Mouse (Mus musculus) mouse embryonic stem cell (cell line): ENCODE results near the gene Mrpl4.
"Not testable (repeated sequence)": the region's sequence is repeated elsewhere in the genome, so short reads cannot be mapped to it uniquely, and the experiment has no call there.

Experiments
- in situ Hi-C, 2 experiments: fragments of 300-500 bp; cut with MboI; formaldehyde crosslinking; loops; 1 replicate in 1 of 2; 3 replicates in 1 of 2; pipeline ENCODE4 v1.14.3; 2019 to 2020; ENCODE audit warnings: low sequenced_read_pairs in 2 of 2, low pct_unique_long_range_greater_than_20kb in 1 of 2, mixed read lengths in 1 of 2; ENCODE audit not compliant: unreplicated experiment in 1 of 2

Mrpl4 gene

DNA sequence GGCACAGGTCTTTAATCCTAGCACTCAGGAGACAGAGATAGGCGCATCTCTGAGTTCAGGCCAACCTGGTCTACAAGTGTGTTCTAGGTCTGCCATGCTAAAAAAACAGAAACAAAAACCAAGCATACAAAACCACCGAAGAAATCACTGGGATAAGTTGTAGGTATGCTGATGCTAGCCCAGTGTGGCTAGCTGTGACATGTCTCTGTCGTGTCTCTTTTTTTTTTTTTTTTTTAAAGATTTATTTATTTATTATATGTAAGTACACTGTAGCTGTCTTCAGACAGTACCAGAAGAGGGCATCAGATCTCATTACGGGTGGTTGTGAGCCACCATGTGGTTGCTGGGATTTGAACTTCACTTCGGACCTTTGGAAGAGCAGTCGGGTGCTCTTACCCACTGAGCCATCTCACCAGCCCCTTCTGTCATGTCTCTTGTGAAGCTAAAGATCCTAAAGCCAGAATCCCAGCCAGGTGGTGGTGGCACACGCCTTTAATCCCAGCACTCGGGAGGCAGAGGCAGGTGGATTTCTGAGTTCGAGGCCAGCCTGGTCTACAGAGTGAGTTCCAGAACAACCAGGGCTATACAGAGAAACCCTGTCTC is 8.5 kb downstream of the Mrpl4 start:
- in situ Hi-C loops, result not testable (repeated sequence)

DNA sequence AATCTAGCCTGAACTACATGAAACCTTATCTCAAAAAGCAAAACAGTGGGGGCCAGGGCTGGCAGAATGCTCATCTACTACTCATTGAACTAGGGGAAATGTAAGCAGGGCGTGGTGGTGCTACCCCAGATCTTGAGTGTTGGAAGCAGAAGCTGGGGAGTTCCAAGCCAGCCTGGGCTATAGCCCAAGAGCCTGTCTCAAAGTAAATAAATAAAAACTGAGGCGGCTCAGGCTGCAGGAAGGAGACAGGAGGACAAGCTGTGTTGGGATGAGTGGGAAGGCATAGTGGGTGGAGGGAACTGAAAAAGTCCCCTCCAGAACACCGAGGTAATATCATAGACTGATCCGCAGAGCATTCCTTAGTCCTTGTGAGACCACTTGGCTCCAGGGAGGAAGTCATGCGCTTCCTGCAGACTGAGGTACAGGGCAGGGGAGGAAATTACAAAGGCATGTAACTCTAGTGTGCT is 9.3 kb downstream of the Mrpl4 start:
- in situ Hi-C loops, result no loop called here

DNA sequence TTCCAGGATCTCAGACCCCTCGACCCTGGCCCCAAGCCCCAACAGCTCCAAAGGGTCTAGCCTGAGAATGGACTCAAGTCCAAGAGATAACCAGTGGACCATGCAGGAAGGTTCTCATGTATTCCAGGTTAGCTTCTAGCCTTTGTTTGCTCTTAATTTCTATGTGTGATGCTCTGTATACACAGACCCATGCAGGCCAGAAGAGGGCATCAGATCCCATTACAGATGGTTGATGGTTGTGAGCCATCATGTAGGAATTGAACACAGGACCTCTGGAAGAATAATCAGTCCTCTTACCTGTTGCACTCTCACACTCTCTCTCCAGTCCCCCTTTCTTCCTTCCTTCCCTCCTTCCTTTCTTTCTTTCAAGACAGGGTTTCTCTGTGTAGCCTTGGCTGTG is 9.8 kb downstream of the Mrpl4 start:
- in situ Hi-C loops, result no loop called here

DNA sequence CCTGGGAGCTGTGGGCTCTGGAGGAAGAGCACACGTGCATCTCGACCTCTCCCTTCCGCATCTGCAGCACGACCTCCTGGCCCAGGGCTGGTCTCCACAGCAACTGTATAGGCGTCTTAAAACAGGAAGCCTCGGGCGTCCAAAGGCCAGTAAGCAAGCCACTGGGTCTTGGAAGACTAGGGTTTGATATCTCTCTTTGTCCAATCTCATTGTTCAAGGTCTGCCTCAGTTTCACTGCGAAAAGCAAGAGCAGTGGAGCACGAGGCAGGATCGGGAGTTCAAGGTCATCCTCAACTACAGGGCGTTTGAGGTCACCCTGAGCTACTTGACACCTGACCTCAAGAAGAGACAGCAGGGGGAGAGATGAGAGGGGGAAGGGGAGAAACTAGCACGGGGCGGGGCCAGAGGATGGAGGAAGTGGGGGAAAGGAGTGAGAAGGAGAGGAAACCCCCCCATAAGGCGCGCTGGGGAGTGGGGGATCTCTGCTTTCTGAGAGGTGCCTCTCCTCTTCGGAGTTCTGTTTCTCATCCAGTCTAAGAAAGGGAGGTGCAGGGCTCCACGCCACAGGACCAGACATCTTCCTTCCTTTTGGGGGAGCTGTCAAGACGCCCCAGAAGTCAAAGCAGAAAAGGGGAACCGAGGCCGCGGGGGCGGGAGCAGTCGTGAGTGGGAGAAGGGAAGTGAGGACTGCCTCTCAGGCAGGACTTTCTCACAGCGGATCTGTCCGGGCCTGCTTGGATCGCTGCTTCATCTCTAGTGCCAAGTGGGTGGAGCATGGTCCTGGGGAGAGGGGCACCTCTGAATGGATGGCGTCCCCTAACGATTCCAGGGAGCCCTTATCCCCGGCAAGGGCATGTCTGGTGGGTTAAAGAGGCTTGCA is 12.4 kb downstream of the Mrpl4 start:
- in situ Hi-C loops, result no loop called here

DNA sequence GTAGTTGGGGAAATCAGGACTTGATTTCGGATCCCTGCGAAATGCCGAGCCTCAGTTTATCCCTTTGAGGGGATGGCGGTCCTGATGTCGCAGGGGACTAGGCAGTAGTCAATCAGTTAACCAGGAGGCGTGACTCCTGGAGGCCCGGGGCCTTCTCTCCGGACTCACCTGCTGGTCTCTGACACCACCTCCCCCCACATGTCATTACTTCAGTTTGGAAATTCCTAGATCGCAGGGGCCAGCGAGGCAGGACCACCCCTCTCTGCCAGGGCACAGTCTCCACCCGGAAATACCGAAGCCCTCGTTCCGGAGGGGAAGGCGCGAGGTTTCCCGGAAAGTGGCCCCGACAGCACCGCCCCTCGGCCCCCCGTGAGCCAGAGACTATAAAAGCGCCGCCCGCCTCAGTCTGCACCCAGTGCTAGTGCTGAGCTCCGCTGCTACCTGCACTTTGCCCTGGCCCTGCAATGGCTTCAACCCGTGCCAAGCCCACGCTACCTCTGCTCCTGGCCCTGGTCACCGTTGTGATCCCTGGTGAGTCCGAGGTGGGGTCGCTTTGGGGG is 13.1 kb downstream of the Mrpl4 start, which contains the start of gene Icam1:
Gene Icam1 (plus strand): TSS at position 415 of the 560 bp plus-strand sequence.
- in situ Hi-C loops, result no loop called here

DNA sequence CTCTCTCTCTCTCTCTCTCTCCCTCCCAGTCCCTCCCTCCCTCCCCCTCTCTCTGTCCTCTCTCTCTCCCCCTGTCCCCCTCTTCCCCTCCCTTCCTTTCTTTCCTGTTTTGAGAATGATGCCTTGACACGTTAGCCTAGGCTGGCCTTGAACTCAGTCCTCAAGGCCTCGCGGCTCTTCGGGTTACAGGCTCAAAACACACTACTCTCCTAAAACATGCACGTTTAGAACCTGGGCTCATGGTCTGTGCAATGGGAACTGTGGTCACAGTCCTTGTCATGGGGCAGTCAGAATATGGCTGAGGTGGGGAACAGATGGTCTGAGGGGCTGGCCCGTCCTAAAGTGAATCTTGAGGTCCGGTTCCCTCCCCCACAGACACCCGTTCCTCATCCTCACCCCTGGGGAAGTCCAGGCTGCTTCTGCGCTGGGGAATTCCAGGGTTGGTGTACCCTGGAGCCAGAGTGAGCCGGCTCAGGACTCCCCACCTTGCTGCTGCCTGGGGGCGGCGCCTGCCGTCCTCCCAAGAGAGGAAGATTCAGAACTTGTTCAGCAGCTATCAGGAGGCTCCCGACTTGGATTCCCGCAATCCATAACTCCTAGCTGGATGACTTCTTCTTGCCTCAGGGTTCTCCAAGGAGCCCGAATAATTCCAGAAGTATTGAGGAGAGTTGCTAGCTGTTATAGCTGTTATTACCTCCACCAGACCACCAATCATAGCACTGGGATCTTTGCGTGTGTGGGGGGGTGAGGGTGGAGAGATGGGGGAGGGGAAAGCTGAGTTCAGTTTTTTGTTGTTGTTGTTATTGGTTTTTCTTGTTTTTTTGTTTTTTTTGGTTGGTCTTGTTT is 14.0 kb downstream of the Mrpl4 start:
- in situ Hi-C loops, result no loop called here

DNA sequence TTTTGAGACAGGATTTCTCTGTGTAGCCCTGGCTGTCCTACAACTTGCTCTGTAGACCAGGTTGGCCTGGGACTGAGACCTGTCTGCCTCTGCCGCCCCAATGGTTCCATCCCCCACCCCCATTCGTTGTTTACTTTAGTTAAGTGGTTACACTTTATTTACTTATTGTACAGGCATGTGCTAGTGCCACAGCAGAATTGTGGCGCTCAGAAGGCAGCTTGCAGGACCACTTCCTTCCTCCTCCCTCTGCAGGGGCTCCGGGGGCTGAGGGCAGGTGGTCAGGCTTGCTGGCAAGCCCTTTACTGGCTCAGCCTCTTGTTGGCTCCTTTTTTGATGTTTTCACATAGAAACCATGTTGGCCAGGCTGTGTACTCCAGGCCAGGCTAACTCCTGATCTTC is 14.6 kb downstream of the Mrpl4 start:
- in situ Hi-C loops, result no loop called here

DNA sequence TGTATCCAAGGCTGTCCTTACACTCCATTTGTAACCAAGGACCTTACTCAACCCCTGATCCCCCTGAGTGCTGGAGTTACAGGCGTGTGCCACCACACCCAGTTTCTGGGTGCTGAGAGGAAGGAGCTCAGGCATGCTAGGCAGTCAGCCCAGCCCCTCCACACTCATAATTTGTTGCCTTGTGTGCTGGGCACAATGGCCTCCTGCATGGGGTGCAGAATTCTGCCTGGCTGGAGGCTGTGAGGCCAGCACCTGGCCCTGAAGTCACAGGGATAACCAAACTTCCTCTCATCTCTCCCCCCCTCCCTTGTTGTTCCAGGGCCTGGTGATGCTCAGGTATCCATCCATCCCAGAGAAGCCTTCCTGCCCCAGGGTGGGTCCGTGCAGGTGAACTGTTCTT is 16.1 kb downstream of the Mrpl4 start:
- in situ Hi-C loops, result no loop called here

DNA sequence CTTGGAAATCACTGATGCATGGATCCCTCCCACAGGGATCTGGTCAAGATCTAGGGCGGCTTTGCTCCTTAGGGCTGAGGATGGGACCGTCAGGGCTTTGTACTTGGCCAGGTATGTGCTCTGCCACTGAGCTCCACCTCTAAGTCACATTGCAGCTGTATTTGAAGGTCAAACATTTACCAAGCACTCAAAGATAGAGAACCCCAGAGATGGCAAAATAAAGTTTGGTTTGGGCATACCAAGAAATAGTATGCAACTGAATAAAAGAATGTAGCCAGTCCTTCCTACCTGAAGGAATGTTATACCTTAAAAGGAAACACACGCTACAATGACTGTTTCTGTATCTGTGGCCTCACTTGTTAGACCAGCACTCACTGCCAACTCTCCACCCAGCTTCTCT is 18.8 kb downstream of the Mrpl4 start:
- in situ Hi-C loops, result no loop called here

DNA sequence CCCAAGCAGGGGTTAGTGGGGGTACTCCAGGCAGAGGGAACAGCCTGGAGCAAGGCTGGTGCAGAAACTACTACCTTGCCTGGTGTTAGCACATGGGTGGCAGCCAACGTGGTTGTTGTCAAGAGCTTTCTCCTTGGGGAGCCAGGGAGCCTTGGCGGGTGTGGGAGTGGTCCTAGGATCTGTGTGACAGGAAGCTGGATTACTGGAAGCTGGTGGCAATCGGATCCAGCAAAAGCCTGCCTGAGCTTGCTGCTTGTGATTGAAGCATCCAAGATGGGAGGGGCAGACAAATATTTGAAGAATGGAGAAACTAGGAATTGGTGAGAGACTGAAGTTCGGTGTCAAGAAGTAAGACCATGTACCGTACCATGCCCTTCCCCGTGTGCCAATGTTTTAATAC is 19.8 kb downstream of the Mrpl4 start:
- in situ Hi-C loops, result no loop called here

DNA sequence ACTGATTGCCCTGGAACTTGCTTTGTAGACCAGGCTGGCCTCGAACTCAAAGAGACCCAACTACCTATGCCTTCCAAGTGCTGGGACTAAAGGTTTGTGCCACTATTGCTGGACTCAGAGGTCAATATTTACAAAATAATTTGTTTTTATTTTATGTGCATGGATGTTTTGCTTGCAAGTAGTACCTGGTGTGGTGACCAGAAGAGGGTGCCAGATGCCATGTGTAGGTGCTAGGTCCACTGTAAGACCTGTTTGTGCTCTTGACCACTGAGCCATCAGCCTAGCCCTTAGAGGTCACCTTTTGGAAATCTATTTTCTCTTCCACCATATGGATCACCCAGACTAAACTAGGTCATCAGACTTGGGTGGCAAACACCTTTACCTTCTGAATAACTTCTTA is 20.2 kb downstream of the Mrpl4 start:
- in situ Hi-C loops, result no loop called here

DNA sequence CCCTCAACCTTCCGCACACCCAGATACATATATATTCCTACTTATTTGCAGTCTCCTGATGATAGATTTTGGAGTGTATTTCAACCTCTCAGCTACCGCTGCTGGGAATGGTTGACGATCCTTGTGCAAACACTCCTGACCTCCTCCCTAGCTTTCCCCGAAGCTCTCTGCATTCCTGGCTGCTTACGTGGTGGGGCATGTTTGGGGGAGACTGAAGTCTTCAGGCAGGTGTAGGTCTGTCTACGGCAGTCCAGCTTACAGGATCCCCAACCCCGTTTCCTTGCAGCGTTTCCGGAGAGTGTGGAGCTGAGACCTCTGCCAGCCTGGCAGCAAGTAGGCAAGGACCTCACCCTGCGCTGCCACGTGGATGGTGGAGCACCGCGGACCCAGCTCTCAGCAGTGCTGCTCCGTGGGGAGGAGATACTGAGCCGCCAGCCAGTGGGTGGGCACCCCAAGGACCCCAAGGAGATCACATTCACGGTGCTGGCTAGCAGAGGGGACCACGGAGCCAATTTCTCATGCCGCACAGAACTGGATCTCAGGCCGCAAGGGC is 22.8 kb downstream of the Mrpl4 start:
- in situ Hi-C loops, result no loop called here

DNA sequence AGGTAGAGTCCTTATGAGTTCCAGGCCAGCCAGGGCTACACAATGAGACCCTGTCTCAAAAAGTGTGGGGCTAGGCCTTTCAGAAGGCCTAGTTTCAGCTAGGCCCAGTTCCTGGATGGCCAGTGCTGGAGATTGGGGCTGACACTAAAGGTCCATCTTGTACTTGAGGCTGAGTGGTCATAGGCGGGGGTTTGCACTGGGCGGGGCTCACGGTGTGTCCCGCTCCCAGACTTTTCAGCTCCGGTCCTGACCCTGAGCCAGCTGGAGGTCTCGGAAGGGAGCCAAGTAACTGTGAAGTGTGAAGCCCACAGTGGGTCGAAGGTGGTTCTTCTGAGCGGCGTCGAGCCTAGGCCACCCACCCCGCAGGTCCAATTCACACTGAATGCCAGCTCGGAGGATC is 24.3 kb downstream of the Mrpl4 start:
- in situ Hi-C loops, result no loop called here

DNA sequence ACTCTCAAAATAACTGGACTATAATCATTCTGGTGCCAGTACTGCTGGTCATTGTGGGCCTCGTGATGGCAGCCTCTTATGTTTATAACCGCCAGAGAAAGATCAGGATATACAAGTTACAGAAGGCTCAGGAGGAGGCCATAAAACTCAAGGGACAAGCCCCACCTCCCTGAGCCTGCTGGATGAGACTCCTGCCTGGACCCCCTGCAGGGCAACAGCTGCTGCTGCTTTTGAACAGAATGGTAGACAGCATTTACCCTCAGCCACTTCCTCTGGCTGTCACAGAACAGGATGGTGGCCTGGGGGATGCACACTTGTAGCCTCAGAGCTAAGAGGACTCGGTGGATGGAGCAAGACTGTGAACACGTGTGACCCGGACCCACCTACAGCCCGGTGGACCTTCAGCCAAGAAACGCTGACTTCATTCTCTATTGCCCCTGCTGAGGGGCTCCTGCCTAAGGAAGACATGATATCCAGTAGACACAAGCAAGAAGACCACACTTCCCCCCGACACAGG is 25.3 kb downstream of the Mrpl4 start:
- in situ Hi-C loops, result no loop called here

DNA sequence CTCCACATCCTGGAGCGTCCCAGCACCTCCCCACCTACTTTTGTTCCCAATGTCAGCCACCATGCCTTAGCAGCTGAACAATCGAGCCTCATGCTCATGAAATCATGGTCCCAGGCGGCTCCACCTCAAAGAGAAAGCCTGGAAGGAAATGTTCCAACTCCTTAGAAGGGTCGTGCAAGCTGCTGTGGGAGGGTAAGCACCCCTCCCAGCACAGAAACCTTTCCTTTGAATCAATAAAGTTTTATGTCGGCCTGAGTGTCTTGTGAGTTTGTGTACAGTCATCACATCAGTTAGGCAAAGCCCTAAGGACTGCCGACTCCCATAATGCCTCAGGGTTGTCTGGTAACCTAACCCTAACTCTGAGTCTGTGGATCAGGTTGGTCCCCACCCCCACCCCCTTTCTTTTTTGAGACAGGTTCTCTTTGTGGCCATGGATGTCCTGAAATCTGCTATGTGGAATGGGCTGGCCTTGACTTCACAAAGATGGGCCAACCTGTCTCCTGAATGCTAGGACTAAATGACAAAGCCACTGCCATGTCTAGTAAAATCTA is 26.1 kb downstream of the Mrpl4 start:
- in situ Hi-C loops, result no loop called here

DNA sequence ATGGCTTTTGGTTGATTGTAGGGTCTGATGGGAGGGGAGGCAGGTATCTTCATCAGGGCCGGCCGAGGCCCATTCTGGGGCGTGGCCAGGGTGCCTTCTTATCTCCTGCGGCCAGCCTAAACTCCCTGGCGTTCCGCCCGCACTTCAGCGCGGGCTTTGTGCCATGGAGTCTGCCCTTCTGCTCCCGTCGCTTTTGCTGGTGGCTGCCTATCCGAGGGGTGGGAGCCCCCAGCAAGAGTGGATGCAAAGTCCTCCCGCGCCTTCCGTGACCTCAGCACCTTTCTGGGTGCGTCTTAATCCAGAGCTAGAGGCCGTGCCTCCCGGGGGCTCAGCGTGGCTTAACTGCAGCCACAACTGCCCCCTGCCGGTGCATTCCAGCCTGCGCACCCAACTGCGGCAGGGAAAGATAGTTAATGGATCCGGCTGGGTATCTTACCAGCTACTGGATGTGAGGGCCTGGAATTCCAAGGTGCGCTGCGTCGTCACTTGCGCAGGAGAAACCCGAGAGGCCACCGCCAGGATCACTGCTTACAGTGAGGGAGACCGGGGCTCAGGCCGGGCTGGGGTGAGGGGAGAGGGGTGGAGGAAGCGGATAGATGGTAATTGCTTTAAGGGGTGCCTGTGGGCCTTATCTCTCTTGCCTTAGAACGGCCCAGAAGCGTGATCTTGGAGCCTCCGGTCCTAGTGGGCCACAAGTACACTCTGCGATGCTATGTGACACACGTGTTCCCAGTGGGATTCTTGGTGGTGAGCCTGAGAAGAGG is 26.9 kb downstream of the Mrpl4 start, which contains the start of gene Icam4:
Gene Icam4 (plus strand): TSS at position 83 of the 764 bp plus-strand sequence.
- in situ Hi-C loops, result no loop called here

DNA sequence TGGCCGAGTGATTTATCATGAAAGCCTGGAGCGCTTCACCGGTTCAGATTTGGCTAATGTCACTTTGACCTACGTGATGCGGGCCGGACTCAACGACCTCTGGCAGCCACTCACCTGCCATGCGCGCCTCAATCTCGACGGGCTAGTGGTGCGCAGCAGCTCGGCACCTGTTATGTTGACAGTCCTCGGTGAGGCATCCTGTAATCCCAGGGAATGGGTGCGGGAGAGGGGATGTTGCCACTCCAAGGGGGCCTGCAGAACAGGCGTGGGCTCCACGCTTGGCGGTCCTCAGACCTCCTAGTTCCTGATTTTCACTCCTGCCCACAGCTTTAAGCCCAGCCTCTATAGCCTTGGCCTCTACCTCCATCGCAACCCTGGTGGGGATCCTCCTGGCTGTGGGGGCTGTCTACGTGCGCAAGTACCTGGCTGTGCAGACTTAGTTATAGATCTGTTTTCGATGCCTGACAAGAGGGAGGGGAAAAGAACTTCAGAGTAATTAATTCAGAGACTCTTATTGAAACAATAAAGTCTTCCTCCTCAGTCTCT is 27.6 kb downstream of the Mrpl4 start:
- in situ Hi-C loops, result no loop called here
